Mouse (Mus musculus) hematopoietic stem cell, adult 5-6 weeks (primary cell): ENCODE measurements around the gene Arf5. TPM values are rescaled to one million over a fixed set of nuclear protein-coding genes. Genes with fewer than 3 reads are reported as not detected.

Source experiments
- ATAC-seq, 2 experiments: fragments of 125-278 bp in 1 of 2; replicated peaks in 1 of 2; 2 replicates each; pipeline ENCODE4 v1.8.0; 2016 to 2017; ENCODE audit warnings: inconsistent platforms in 2 of 2, mild to moderate bottlenecking in 2 of 2, moderate number of reproducible peaks in 2 of 2, low read depth in 1 of 2, moderate TSS enrichment in 1 of 2; ENCODE audit not compliant: low FRiP score in 2 of 2, poor library complexity in 2 of 2, severe bottlenecking in 2 of 2, insufficient read depth in 1 of 2, low TSS enrichment in 1 of 2
- total RNA-seq: library from RNA; stranded (forward); fragments of 172-1452, 232-1000 nt; gene quantifications from 2 replicates; pipeline ENCODE4 v1.2.3, GENCODE M21; 2017

Gene Arf5
- total RNA-seq, 1 experiment from 2014 or later, result 31.7 TPM

DNA sequence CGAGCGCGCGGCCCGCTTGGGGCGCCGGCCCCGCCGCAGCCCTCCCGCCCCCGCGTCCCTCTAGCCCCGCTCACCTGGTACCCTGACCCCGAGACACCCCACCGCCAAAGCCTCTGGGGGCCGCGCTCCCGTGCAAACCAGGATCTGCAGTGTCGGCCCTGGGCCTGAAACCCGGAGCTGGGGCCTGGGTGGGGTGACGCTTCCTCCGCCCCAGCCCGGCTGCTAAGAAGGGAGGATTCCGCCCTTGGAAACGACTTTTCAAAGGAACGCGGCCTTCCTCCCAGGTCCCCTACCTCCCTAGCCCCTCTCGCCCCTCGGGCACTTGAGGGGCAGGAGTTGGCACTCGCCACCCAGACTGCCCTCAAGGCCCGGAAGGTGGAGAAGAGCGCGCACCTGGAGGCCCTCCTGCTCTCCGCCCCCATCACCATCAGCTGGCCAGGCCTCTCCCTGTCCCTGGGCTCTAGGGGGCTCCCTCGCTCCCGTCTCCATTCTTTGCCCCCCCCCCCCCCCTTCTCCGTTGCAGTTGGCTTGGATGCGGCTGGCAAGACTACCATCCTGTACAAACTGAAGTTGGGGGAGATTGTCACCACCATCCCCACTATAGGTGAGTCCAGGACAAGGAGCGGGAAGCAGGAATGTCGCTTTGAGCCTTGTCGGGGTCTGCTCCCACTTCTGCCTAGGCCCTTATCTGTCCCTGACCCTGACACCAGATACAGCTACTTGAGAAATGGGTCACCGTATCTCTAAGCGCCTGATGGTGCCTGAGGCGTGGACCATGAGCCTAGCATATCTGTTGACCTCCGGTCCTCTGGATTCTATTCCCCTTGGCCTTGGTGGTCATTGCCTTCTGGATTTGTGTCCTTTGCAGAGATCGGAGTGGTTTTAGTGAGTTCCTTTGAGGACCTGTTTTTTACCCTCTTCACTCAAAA, 671 bp downstream of the Arf5 start:
- ATAC-seq, result peak in 1 of 2 experiments; percentile 8; a peak in 1 of 4 replicates

DNA sequence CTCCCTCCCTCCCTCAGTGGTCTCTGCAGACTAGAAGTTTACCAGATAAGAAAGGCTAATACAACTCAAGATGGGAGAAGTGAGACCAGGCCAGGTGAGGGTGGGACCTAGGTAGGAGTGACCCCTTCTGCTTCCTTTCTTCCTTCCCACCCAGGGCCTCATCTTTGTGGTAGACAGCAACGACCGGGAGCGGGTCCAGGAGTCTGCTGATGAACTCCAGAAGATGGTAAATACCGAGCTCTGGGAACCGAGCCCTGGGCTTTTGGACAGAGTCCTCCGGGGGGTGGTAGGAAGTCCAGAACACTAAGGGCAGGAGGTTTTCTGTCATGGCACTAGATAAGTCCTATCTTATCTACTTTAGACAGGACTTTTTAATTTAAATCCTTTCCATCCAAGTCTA, 1.7 kb downstream of the Arf5 start:
- ATAC-seq, result no peak

DNA sequence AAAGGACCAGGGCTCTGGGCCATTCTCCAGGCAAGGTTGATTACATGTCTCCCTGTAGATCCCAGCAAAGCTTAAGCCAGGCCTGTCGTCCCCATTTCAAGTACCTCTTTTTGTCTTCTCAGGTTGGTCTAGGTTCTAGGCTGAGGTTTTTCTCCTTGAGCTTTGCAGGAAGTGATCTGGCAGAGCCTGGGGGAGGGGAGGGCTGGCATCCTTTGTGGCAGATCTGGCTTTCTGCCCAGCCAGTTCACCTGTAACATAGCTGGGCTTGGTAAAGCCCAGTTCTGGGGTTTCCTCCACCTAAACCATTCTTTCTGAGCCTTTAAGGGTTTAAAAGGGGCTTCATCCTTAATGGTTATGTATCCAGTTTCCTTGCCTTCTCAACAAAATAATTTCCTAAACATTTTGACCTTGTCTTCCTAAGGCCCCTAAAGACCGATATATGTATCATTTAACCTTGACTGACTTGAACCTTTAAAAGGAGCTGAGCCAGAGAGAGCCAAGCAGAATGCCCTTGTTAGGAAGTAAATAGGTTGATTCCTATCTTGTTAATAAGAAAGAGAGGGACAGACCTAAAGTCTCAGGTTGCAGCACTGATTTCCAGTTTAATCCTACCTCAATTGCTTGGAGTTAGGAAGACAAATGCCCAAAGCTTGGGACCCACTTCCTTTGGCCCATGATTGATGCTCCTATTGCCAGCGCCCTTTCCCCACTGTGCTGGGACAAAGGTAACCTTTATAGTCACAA, 3.9 kb downstream of the Arf5 start, which contains the start of gene Fscn3:
Gene Fscn3 (plus strand): TSS at position 694 of the 744 bp plus-strand sequence.
- no peak for ATAC-seq

DNA sequence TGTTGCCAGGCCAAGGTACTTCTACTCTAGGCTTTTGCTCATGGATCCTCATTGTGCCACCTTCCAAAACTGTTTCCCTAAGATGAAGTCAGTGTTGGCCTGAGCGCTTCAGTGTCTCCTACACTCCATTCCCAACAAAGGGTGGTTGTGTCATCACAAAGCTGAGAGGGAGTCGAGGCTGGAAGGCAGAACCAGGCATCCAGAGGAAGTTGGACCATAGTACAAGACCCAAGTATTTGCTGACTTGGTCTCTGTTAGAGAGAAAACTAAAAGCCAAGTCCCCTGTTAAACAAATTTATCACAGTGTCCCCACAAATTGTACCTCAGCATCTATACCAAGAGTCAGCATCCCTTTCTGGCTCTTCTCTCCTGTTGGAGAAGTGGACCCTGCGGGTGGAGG, 4.9 kb downstream of the Arf5 start, which contains the start of gene Gcc1:
Gene Gcc1 (minus strand): TSS at position 101 of the 400 bp plus-strand sequence.
- no peak for ATAC-seq

DNA sequence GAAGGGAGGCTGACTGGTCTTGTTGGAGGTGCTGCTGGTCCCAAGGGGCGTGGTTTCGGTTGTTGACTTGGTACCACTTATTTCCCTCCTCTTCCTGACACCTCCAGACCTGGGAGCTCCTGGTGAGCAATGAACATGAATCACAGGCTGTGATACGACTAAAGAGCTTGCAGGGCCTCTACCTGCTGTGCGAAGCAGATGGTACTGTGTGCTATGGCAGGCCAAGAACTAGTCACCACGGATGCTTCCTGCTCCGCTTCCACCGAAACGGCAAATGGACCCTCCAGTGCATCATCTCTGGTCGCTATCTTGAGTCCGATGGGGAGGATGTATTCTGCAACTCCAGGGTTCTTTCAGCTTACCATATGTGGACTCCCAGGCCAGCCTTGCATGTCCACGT, 6.5 kb downstream of the Arf5 start:
- no peak for ATAC-seq

DNA sequence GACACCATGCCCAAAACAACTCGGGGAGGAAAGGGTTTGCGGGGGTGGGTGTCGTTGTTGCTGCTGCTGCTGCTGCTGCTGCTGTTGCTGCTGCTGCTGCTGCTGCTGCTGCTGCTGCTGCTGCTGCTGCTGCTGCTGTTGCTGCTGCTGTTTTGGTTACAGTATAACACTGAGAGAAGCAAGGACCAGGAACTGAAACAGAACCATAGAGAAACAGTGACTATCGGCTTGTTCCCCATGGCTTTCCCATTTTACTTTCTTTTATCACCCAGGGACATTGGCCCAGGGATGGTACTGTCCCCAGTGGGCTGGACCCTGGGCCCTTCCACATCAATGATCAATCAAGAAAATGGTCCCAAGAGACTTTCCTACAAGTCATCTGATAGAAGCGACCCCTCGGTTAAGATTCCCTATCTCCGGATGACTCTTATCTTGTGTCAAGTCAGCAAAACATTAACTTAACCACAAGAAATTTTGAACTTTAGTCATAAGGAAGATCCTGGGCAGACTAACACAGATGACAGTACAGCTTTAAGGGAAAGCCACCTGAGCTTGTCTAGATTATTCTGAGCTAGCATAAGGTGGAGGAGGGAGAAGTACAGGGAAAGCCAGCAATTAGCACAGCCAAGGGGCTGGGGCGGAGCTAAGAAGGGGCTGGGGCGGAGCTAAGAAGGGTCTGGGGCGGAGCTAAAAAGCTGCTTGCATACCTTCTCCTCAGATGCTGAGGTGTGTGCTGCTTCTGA, 7.6 kb downstream of the Arf5 start:
- ATAC-seq, result no peak

DNA sequence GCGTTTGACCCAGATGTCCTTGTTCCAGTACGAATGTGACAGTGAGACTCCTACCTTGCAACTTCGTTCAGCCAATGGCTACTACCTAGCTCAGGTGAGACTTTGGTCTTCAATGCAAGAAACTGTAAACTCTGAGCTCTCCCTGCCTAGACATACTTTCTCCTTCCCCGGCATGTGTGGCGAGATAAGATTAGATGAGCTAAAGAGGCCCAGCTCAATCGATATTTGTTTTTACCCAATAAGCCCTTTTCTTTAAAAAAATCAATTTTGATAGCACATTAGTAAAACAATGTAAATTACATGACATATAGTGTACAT, 8.1 kb downstream of the Arf5 start:
- ATAC-seq, result no peak

DNA sequence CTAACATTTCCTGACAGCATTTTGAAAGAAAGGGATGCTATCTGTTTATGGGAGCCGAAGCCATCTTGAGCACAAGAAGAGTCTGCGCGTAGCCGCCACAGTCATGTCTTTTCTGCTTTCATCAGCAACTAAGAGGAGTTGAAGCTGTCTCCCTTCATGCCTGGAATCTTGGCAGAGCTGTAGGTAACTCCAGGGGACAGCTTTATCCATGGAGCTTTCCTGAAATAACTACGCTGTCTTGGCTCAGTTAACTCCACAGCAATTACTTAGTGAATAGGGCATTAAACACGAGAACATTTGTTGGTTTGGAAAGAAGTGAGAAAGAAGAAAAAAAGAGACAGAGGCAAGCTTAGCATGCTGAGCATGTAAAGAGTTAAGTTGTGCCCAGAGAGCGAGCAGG, 24.6 kb downstream of the Arf5 start:
- no peak for ATAC-seq

DNA sequence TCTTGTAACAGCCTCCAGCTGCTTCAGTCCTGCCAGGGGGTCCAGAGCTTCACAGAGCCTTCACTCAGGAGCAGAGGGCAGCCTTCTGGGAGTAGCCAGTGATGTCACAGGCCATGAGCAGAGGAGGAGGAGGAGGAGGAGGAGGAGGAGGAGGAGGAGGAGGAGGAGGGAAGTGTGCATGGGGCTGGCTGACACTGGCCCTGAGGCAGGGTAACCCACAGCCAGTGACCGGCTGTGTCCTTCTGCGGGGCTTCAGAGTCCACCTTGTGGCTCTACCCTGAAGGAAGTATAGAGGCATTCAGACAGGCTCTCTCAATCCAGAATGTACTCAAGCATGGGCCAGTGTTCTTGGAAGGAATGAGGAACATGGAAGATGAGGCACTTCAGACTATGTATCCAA, 25.9 kb downstream of the Arf5 start, which contains the start of gene Pax4:
Gene Pax4 (minus strand): TSS at position 101 of the 400 bp plus-strand sequence.
- ATAC-seq, result no peak

DNA sequence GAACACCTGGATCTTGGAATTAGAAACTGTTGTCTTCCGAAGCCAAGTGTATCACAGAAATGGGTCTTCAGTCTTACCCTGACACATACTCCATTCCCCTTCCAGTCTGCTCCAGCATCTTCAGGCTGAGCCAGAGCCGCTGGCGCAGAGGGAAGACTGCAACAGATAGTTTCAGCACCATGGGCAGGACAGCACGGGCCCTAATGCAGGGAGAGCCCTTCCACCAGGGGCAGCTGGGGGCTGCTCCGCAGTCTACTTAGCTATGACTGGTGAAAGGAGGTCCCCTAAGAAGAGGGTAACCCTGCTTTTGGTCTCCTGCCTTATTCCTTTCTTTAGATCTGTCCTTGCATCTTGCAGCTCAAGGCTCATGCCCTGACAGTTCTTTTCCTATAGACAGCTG, 27.1 kb downstream of the Arf5 start:
- ATAC-seq, result no peak

DNA sequence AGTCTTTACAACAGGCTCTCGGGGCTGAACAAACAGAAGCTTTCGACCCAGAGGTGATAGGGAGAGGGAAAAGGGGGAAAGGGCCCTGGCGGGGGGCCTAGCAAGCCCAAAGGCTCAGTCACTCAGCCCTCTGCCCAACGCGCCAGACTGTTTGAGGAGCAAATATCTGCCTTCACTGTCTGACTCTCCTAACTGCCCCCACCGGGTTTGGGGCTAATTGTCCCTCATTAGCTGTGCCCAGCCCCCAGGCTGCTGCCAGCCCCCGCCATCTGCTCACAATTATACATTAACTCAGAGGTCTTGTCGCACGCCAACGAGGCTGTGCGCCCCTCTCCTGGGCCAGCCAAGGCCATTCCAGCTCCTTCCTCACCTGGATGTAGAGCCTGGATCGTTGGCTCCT, 27.6 kb downstream of the Arf5 start:
- no peak for ATAC-seq

DNA sequence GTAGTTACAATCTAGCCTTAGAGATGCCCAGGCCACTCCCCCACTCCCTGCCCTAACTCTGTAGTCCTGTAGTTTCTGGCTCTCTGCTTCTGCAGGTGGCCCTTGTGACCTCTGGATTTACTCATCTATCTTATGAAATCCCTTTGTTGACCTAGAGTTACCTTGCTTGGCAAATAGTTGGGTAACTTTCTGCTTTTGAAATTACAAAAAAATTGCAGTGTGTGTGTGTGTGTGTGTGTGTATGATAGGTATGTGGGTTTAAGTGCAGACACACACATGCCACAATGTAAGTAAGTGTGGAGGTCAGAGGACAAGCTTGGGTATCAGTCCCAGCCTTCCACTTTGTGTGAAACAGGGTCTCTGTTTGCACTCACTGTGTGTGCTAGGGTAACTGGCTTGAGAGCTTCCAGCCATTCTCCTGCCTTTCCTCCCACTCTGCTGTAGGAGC, 35.9 kb downstream of the Arf5 start:
- ATAC-seq, result no peak; a peak in 1 of 4 replicates

DNA sequence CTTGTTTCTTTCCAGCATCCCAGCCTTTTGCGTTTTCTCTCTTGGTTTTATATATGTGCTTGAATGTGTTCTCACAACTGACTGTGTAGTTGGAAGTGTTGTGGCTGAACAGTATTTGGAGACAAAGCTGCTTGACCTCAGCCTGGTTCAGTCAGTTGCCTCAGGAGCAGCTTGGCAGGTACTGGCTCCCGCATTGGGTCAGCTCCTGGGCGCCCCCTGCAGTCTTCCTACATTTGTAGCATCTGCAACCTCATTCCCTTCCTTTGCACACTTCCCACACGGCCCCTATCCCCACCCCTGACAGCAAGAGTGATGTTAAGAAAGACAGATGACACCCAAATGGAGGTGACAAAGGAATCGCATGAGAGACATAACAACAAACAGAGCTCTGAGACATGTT, 37.2 kb downstream of the Arf5 start:
- ATAC-seq, result peak; percentile 53 to 84; a peak in 3 of 4 replicates

DNA sequence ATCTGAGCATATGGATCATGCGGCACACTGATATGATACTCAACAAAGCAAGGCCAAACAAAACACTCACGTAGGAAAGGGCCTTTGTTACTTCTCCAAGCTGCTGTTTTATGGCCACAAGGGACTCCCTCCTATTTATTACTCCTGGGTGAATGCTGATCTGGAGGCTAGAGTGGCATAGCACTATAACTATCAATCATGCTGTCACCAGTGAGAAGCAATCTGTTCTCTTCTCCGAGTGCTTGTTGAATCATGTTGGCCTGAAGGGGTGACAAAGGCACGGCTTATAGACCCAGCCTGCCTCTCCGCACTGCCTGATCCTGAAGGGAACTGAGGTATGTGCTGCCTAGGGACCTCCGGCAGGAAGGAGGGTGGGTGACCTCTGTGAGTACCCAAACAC, 41.3 kb downstream of the Arf5 start:
- ATAC-seq, result no peak

DNA sequence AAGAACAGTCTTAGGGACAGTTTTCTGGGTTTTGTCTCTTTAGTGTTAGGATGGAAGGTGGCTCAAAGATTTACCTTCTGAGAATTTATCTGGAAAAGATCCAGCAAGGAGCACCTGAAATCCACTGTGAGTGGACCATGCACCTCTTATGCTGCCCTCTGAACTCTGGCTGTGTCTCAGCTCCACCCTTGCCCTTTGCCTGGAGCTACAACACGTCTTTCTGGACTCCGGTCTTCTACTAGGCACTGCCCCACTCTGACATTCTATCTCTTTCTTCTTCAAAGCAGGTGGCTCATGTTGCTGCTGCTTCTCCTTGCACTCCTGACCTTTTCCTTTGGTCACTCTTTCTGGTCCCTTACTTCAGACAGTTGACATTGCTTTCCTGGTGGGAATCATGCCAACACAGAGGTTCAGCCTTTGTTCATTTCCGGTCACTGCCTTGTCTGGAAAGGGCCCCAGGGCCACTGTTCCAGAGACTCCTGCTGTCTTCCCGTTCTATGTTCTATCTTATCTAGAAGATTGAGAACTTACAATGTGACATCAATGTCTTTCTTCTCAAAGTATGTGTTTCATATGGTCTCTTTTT, 46.8 kb downstream of the Arf5 start:
- ATAC-seq, result no peak

DNA sequence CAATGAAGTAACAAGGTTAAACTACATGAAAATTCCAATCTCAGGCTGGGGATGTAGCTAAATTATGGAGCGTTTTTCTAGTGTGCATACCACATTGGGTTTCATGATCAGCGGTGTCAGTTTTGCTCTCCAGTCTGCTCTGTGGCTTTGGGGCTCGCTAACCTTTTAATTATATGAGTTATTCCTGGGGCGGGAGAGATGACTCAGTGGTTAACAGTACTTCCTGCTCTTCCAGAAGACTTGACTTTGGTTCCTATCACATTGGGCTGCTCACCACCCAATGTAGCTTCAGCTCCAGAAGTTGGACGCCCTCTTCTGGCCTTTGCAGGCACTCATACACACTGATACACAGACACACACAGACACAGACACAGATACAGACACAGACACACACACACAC, 47.3 kb downstream of the Arf5 start:
- ATAC-seq, result no peak

DNA sequence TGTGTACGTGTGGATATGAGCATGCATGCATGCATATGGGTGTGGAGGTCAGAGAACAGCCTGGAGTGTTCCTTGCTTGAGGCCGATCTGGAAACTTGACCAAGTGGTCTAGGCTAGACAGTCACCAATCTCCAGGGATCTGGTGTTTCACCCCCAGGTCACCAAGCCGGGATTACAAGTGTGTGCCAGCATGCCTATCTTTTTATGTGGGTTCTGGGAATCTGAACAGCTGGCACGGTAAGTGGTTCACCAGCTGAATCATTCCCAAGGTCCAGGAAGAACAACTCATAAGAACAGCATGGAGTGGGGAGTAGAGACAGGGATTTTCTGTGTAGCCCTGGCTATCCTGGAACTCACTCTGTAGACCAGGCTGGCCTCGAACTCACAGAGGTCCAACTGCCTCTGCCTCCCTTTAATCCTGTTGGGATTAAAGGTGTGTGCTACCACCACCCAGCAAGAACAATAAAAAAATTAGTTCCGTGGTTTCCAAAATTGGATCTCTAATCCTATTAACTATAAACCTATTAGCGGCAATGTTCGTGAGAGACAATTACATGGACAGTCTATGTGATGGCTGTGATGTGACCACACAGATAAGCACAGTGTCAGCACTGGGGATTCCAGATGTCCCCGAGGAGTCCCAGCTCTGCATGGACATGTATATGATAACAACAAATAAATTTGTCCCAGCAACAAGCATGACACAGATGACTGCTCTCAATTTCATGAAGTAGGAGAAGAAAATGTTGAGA, 48.1 kb downstream of the Arf5 start:
- ATAC-seq, result no peak
